Mouse (Mus musculus) cerebellum, adult 2 months (tissue): Measurements from ENCODE around the gene Nans. TPM values are rescaled to one million over a fixed set of nuclear protein-coding genes. Genes with fewer than 3 reads are reported as not detected.

Experiments used
- DNase-seq, 2 experiments: peaks; one replicate each; pipeline ENCODE4 v3.0.0; 2021
- H3K27ac ChIP-seq: fragments of 200-500 bp; 2 replicates; pipeline ENCODE4 v1.5.1; 2012; ENCODE audit warnings: low read length, control low read depth, inconsistent platforms; ENCODE audit not compliant: insufficient read depth
- H3K27me3 ChIP-seq: fragments of 200-500 bp; 2 replicates; pipeline ENCODE4 v1.6.1; 2012; ENCODE audit warnings: inconsistent platforms, mild to moderate bottlenecking, low read length, moderate library complexity; ENCODE audit not compliant: control insufficient read depth, insufficient read depth
- H3K4me1 ChIP-seq: fragments of 200-500 bp; 2 replicates; pipeline ENCODE4 v1.6.1; 2011; ENCODE audit warnings: low read length; ENCODE audit not compliant: control insufficient read depth, insufficient read depth
- H3K4me3 ChIP-seq: fragments of 200-500 bp; replicated peaks from 2 replicates; pipeline ENCODE3; 2011; ENCODE audit warnings: mild to moderate bottlenecking, low read depth, low read length, control low read depth; ENCODE audit not compliant: insufficient read depth
- CTCF ChIP-seq: fragments of 200-500 bp; IDR thresholded peaks from 2 replicates; pipeline ENCODE4 v1.5.1; 2011; ENCODE audit warnings: low read depth, mild to moderate bottlenecking, control low read depth, low read length, moderate library complexity, borderline replicate concordance; ENCODE audit not compliant: insufficient read depth
- POLR2A ChIP-seq: fragments of 200-500 bp; IDR thresholded peaks from 2 replicates; pipeline ENCODE4 v1.6.1; 2011; ENCODE audit warnings: low read length, control low read depth, borderline replicate concordance; ENCODE audit not compliant: insufficient read depth
- WGBS: fragments of 180-500 bp; shearing (Covaris S2); methylation state at CpG from one replicate; pipeline ENCODE4 v1.1.7; 2018; 5-methylcytosine and 5-hydroxymethylcytosine counted together
- polyA plus RNA-seq: library from polyadenylated mRNA; depleted of rRNA; stranded (reverse); fragments of >200 nt; gene quantifications from 2 replicates; pipeline ENCODE4 v1.2.3, GENCODE M21; 2012; rRNA removed

The Nans gene
- 29.0 and 30.3 TPM in 2 replicates for polyA plus RNA-seq

GRCm38 (mm10) chr4:46489028-46489925, at the start of gene Nans:
Gene Nans, plus strand, starts transcription at chr4:46489248.
- peak; percentile 93 to 95 for DNase-seq
- H3K27me3 ChIP-seq: no peaks in the 10 kb centered on the region
- TF ChIP-seq CTCF: no peak
- peak; percentile 59; the same call in 1 of the 2 replicates for TF ChIP-seq POLR2A
- no peaks in the 10 kb centered on the region for H3K4me1 ChIP-seq
- no peak within 1 kb of the TSS for H3K27ac ChIP-seq
- WGBS: 1% methylated on average over 58 of the region's 58 CpGs
- peak within 1 kb of the TSS; percentile 89 for H3K4me3 ChIP-seq

GRCm38 (mm10) chr4:46442501-46442900, 46.5 kb upstream of the Nans start:
- H3K27ac ChIP-seq: no peak overlapping the region
- peaks cover 12% of the 10 kb centered on the region for H3K4me1 ChIP-seq
- no peak overlapping the region for H3K4me3 ChIP-seq
- no peak for DNase-seq
- H3K27me3 ChIP-seq: no peaks in the 10 kb centered on the region
- TF ChIP-seq CTCF: no peak
- TF ChIP-seq POLR2A: no peak
- WGBS: 67% methylated on average over 4 of the region's 4 CpGs

- peaks cover 28% of the 10 kb centered on the region for H3K4me1 ChIP-seq
- H3K27ac ChIP-seq: peak overlapping the region; percentile 94
- TF ChIP-seq POLR2A: no peak; the same call in 1 of the 2 replicates
- TF ChIP-seq CTCF: no peak
- peak; percentile 80 to 89 for DNase-seq
- no peaks in the 10 kb centered on the region for H3K27me3 ChIP-seq
- 11% methylated on average over 9 of the region's 9 CpGs for WGBS
- peak overlapping the region; percentile 1 for H3K4me3 ChIP-seq
Observed at GRCm38 (mm10) chr4:46445237-46445945, 43.7 kb upstream of the Nans start.

- no peak for DNase-seq
- H3K27me3 ChIP-seq: no peaks in the 10 kb centered on the region
- TF ChIP-seq CTCF (no peak), POLR2A (no peak)
- H3K4me3 ChIP-seq: no peak overlapping the region
- 65% methylated on average over 1 of the region's 1 CpGs for WGBS
- H3K4me1 ChIP-seq: peaks cover 28% of the 10 kb centered on the region
- no peak overlapping the region for H3K27ac ChIP-seq
Observed at GRCm38 (mm10) chr4:46447461-46447860, 41.6 kb upstream of the Nans start.

GRCm38 (mm10) chr4:46448886-46449285, 40.2 kb upstream of the Nans start:
- 7% methylated on average over 6 of the region's 6 CpGs for WGBS
- Histone ChIP-seq H3K27ac (peak overlapping the region; percentile 47), H3K27me3 (no peaks in the 10 kb centered on the region), H3K4me1 (peaks cover 28% of the 10 kb centered on the region), H3K4me3 (no peak overlapping the region)
- TF ChIP-seq POLR2A (no peak), CTCF (no peak)
- DNase-seq: peak; percentile 73 to 83

GRCm38 (mm10) chr4:46450020-46450518, 39.0 kb upstream of the Nans start:
- Histone ChIP-seq H3K4me3 (peak overlapping the region; percentile 30), H3K27ac (0 out of 2 replicates have a peak overlapping the region, but pooled peaks have one; percentile 6), H3K4me1 (peaks cover 25% of the 10 kb centered on the region), H3K27me3 (no peaks in the 10 kb centered on the region)
- TF ChIP-seq CTCF (no peak), POLR2A (no peak)
- DNase-seq: no peak
- WGBS: 44% methylated on average over 7 of the region's 7 CpGs

GRCm38 (mm10) chr4:46450519-46451131, 38.4 kb upstream of the Nans start, which contains the start of gene Anp32b:
Gene Anp32b, plus strand, starts transcription at chr4:46450902.
- peak; percentile 92 to 95 for DNase-seq
- Histone ChIP-seq H3K27me3 (no peaks in the 10 kb centered on the region), H3K4me3 (peak within 1 kb of the TSS; percentile 73), H3K4me1 (peaks cover 19% of the 10 kb centered on the region), H3K27ac (peak within 1 kb of the TSS; percentile 97)
- TF ChIP-seq POLR2A (0 out of 2 replicates have a peak, but pooled peaks have one; percentile 14), CTCF (peak; percentile 59)
- WGBS: under 1% methylated on average over 66 of the region's 66 CpGs
